Mouse (Mus musculus): ENCODE results near the gene Gm20708. TPM values are rescaled to one million over a fixed set of nuclear protein-coding genes. Genes with fewer than 3 reads are reported as not detected.
A peak's percentile ranks its signal among the peaks of the same experiment; 100 is the strongest.

The Gm20708 gene
- polyA plus RNA-seq, 1 experiment from 2014 or later, result not detected

DNA sequence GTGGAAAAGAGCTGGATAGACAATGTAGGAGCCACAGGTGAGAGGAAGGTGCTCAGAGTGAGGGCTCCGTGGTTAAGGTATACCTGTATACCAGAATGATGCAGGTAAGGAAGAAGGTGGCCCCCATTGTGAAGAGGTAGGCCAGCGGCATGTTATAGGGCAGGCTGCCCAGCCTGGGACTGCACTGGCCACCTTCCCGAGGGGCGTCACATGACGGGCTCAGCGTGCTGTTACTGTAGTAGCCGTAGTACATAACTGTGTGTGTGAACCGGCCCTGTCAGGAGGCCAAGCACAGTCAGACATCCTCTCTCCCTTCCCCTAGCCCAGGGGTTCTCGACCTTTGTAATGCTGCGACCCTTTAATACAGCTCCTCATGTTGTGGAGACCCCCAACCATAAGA, 34.5 kb upstream of the Gm20708 start:
- Histone ChIP-seq H3K4me3 (no peak overlapping the region), H3K36me3 (0 out of 2 replicates have a peak, but pooled peaks cover 3% of the 10 kb centered on the region), H3K9me3 (no peaks in the 10 kb centered on the region), H3K4me1 (peaks cover 24% of the 10 kb centered on the region), H3K4me2 (replicated peaks) (no peak overlapping the region), H3K27ac (no peak overlapping the region), H3K9ac (no peak overlapping the region), H3K27me3 (replicated peaks) (peaks cover 1% of the 10 kb centered on the region; the same call in 1 of the 2 replicates)
- ATAC-seq (ENCODE audit: low FRiP score, low read depth), result no peak
- WGBS, result 96% methylated on average over 10 of the region's 10 CpGs

GRCm38 (mm10) chr11:117775540-117775939, 33.9 kb upstream of the Gm20708 start:
- WGBS, result 95% methylated on average over 13 of the region's 13 CpGs
- H3K9ac ChIP-seq, result no peak overlapping the region
- H3K4me3 ChIP-seq, result no peak overlapping the region
- H3K27me3 ChIP-seq (replicated peaks), result peaks cover 7% of the 10 kb centered on the region
- H3K4me2 ChIP-seq (replicated peaks), result no peak overlapping the region
- no peak overlapping the region for H3K27ac ChIP-seq
- H3K36me3 ChIP-seq, result 0 out of 2 replicates have a peak, but pooled peaks cover 3% of the 10 kb centered on the region
- peaks cover 24% of the 10 kb centered on the region for H3K4me1 ChIP-seq
- ATAC-seq (ENCODE audit: low FRiP score, low read depth), result no peak
- H3K9me3 ChIP-seq, result no peaks in the 10 kb centered on the region

- H3K9me3 ChIP-seq, result no peaks in the 10 kb centered on the region
- H3K27me3 ChIP-seq (replicated peaks), result peaks cover 13% of the 10 kb centered on the region
- ATAC-seq (ENCODE audit: low FRiP score, low read depth), result no peak
- no peak overlapping the region for H3K9ac ChIP-seq
- no peak overlapping the region for H3K4me2 ChIP-seq (replicated peaks)
- H3K4me3 ChIP-seq, result no peak overlapping the region
- H3K27ac ChIP-seq, result no peak overlapping the region
- WGBS, result 86% methylated on average over 14 of the region's 14 CpGs
- H3K36me3 ChIP-seq, result 0 out of 2 replicates have a peak, but pooled peaks cover 3% of the 10 kb centered on the region
- peaks cover 23% of the 10 kb centered on the region for H3K4me1 ChIP-seq
These were observed 33.2 kb upstream of the Gm20708 start for GRCm38 (mm10) chr11:117776085-117776792.

- no peak overlapping the region for H3K4me2 ChIP-seq (replicated peaks)
- no peaks in the 10 kb centered on the region for H3K9me3 ChIP-seq
- no peak overlapping the region for H3K27ac ChIP-seq
- H3K36me3 ChIP-seq, result no peaks in the 10 kb centered on the region
- peaks cover 26% of the 10 kb centered on the region for H3K4me1 ChIP-seq
- 85% methylated on average over 5 of the region's 5 CpGs for WGBS
- peaks cover 22% of the 10 kb centered on the region for H3K27me3 ChIP-seq (replicated peaks)
- no peak overlapping the region for H3K4me3 ChIP-seq
- no peak overlapping the region for H3K9ac ChIP-seq
- ATAC-seq (ENCODE audit: low FRiP score, low read depth), result no peak
These were observed 32.4 kb upstream of the Gm20708 start for GRCm38 (mm10) chr11:117777111-117777510.

- 95% methylated on average over 11 of the region's 11 CpGs for WGBS
- Histone ChIP-seq H3K36me3 (no peaks in the 10 kb centered on the region), H3K9ac (no peak overlapping the region), H3K4me1 (peaks cover 32% of the 10 kb centered on the region), H3K27me3 (replicated peaks) (peaks cover 31% of the 10 kb centered on the region), H3K9me3 (no peaks in the 10 kb centered on the region), H3K4me3 (no peak overlapping the region), H3K4me2 (replicated peaks) (0 out of 2 replicates have a peak overlapping the region, but pooled peaks have one; percentile 66), H3K27ac (no peak overlapping the region)
- no peak for ATAC-seq (ENCODE audit: low FRiP score, low read depth)
These were observed 31.4 kb upstream of the Gm20708 start for GRCm38 (mm10) chr11:117778031-117778430.

DNA sequence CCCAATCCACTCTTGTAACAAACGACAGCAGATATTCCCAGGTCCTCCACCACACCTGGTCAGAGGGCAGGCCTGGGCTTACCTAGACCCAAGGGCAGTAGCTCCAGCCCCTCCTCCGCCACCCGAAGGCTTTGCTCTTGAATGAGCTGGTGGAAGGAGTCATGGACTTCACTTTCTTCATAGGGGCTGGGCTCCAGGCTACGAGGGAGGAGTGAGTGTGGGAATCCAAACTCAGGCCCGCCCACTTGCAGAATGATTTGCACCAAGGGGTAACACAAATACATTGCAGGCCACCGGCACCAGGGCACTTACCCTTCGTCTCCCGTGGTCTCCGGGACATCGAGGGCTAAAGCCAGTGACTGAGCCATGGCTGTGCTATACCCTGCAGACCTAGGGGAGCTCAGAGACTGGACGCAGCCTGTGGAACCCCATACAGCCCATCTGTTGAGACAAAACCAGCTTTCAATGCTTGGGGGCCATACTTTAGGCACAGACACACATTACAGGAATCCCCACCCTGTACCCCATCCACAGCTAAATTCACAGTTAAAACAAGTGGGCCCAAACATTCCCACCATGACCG, 30.5 kb upstream of the Gm20708 start:
- Histone ChIP-seq H3K27ac (no peak overlapping the region), H3K27me3 (replicated peaks) (peaks cover 39% of the 10 kb centered on the region), H3K9me3 (no peaks in the 10 kb centered on the region), H3K9ac (0 out of 2 replicates have a peak overlapping the region, but pooled peaks have one; percentile 39), H3K4me3 (no peak overlapping the region), H3K36me3 (no peaks in the 10 kb centered on the region), H3K4me1 (peaks cover 36% of the 10 kb centered on the region), H3K4me2 (replicated peaks) (peak overlapping the region; percentile 66)
- WGBS, result 50% methylated on average over 12 of the region's 12 CpGs
- no peak for ATAC-seq (ENCODE audit: low FRiP score, low read depth)

DNA sequence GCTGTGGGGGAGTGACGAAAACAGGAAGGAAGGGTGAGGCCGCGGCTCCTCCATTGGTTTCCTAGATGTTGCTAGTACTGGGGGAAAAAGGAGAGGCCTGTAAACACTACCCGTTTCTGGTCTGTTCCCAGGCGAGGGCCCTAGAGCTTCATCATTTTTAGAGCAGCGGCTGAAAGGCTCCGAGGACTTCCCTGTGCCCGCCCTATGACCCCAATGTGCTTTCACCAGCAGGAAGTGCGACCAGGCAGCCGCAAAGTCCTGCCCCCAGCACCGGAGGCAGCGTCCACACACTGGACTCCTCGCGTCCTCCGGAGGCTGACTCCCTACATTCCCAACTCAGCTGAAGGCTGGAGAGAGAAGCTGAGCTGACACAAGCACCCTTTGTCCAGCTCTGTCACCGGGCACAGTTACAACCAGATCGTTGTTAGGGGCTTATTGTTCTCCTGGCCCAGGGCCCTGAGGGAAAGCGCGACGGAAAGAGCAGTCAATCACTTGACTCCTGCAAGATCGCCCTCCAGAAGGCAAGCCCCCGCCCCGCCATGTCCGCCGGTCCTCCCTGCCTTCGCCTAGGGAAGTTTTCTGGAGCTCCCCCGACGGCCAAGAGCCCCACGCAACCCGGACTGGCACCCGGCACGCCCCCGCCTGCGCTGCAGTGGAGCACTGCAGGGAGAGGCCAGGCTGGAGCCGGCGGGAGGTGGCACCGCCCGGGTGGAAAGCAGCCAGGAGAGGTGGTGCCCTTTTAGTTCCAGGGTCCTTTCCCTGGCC, 29.9 kb upstream of the Gm20708 start:
- Histone ChIP-seq H3K4me3 (peak overlapping the region; percentile 31), H3K27me3 (replicated peaks) (peaks cover 44% of the 10 kb centered on the region), H3K27ac (peak overlapping the region; percentile 64), H3K9me3 (no peaks in the 10 kb centered on the region), H3K4me2 (replicated peaks) (peak overlapping the region; percentile 66), H3K9ac (peak overlapping the region; percentile 39), H3K4me1 (peaks cover 36% of the 10 kb centered on the region), H3K36me3 (no peaks in the 10 kb centered on the region)
- 3% methylated on average over 38 of the region's 38 CpGs for WGBS
- ATAC-seq (ENCODE audit: low FRiP score, low read depth), result peak; percentile 60

DNA sequence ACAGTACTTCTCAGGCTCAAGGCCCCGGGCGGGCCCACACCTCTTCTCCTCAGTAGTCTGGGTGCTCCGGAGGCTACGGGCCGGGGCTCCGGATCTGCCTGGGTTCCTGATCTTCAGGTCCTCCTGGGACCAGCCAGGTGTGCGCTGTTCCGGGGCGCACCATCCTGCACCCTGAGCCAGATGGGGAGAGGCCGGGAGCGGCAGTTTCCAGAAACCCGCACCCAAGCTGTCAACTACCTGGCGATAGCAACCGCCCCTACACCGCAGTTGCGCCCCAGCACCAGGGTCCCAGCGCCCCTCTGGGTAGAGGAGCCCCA, 29.3 kb upstream of the Gm20708 start:
- Histone ChIP-seq H3K27me3 (replicated peaks) (peaks cover 44% of the 10 kb centered on the region), H3K27ac (0 out of 2 replicates have a peak overlapping the region, but pooled peaks have one; percentile 37), H3K4me2 (replicated peaks) (peak overlapping the region; percentile 66), H3K9me3 (no peaks in the 10 kb centered on the region), H3K4me1 (peaks cover 36% of the 10 kb centered on the region), H3K4me3 (peak overlapping the region; percentile 31), H3K9ac (peak overlapping the region; percentile 39), H3K36me3 (no peaks in the 10 kb centered on the region)
- no peak for ATAC-seq (ENCODE audit: low FRiP score, low read depth)
- WGBS, result 2% methylated on average over 17 of the region's 17 CpGs

DNA sequence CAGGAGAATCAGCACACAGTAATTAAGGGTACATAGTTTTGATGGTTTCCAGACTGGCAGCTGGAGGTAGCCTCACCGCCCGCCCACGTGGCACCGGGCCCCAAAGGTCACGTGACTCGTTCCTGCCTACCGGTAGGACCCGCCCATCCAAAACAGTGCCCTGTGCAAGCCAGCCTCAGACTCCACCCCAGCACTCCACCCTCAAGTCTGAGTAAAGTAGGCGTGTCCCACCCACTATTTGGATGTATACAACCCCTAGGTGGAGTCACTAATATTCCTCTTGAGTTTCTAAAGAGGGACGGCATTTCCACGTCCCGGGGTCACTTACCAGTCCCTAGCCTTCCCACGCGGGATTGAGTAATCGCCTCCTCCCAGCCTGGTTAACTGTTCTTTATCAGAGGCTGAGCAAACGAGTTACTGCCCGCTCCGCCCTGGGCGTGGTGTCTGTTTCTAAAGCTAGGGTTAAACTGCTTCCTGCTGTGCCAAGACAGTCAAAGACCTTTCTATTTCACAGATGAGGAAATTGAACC, 28.8 kb upstream of the Gm20708 start:
- peaks cover 36% of the 10 kb centered on the region for H3K4me1 ChIP-seq
- peak; percentile 34; the same call in 1 of the 2 replicates for ATAC-seq (ENCODE audit: low FRiP score, low read depth)

GRCm38 (mm10) chr11:117781199-117781821, 28.2 kb upstream of the Gm20708 start:
- Histone ChIP-seq H3K4me1 (peaks cover 36% of the 10 kb centered on the region), H3K9me3 (no peaks in the 10 kb centered on the region), H3K36me3 (no peaks in the 10 kb centered on the region), H3K27ac (0 out of 2 replicates have a peak overlapping the region, but pooled peaks have one; percentile 12), H3K4me2 (replicated peaks) (peak overlapping the region; percentile 66), H3K27me3 (replicated peaks) (peaks cover 44% of the 10 kb centered on the region), H3K9ac (no peak overlapping the region), H3K4me3 (no peak overlapping the region)
- ATAC-seq (ENCODE audit: low FRiP score, low read depth), result no peak
- WGBS, result 24% methylated on average over 18 of the region's 18 CpGs

More for the DNA sequence above, 28.8 kb upstream of the Gm20708 start:
- Histone ChIP-seq H3K27me3 (replicated peaks) (peaks cover 44% of the 10 kb centered on the region), H3K9me3 (no peaks in the 10 kb centered on the region), H3K4me2 (replicated peaks) (peak overlapping the region; percentile 66), H3K9ac (peak overlapping the region; percentile 39; the same call in 1 of the 2 replicates), H3K27ac (no peak overlapping the region), H3K4me3 (peak overlapping the region; percentile 31), H3K36me3 (no peaks in the 10 kb centered on the region)
- 3% methylated on average over 19 of the region's 19 CpGs for WGBS

- H3K4me2 ChIP-seq (replicated peaks), result peak within 1 kb of the TSS; percentile 66
- 39% methylated on average over 24 of the region's 24 CpGs for WGBS
- peak within 1 kb of the TSS; percentile 48; the same call in 1 of the 2 replicates for H3K9ac ChIP-seq
- H3K36me3 ChIP-seq, result no peaks in the 10 kb centered on the region
- no peaks in the 10 kb centered on the region for H3K9me3 ChIP-seq
- H3K4me1 ChIP-seq, result peaks cover 36% of the 10 kb centered on the region
- peaks cover 44% of the 10 kb centered on the region for H3K27me3 ChIP-seq (replicated peaks)
- no peak for ATAC-seq (ENCODE audit: low FRiP score, low read depth)
- H3K27ac ChIP-seq, result 0 out of 2 replicates have a peak within 1 kb of the TSS, but pooled peaks have one; percentile 12
- peak within 1 kb of the TSS; percentile 23; the same call in 1 of the 2 replicates for H3K4me3 ChIP-seq
These were observed 27.3 kb upstream of the Gm20708 start, which contains the start of the genes Tmc8 and Tmc6 for GRCm38 (mm10) chr11:117781993-117782704. Gene Tmc8 (plus strand): TSS chr11:117782076. Gene Tmc6 (minus strand): TSS chr11:117782198.
